Mouse (Mus musculus): ENCODE data around the gene Cenpp. TPM values are rescaled to one million over a fixed set of nuclear protein-coding genes. Genes with fewer than 3 reads are reported as not detected.

The Cenpp gene
- polyA plus RNA-seq, 1 experiment, result 0.29 TPM

- peaks cover 5% of the 10 kb centered on the region for H3K36me3 ChIP-seq (ENCODE audit: control insufficient read depth, insufficient read depth, low read length)
- TF ChIP-seq CTCF (IDR thresholded peaks at IDR 0.05; ENCODE audit: extremely low read depth, insufficient read depth, insufficient read length, insufficient replicate concordance) (no peak), POLR2A (IDR thresholded peaks at IDR 0.05; ENCODE audit: low read depth, low read length) (no peak)
- 96% methylated on average over 2 of the region's 2 CpGs for WGBS
These were observed 185.0 kb downstream of the Cenpp start for GRCm38 (mm10) chr13:49467585-49467984.

GRCm38 (mm10) chr13:49466393-49467075, 186.1 kb downstream of the Cenpp start:
- no peak overlapping the region for H3K4me3 ChIP-seq (ENCODE audit: extremely low read depth, insufficient read depth, insufficient read length)
- no peaks in the 10 kb centered on the region for H3K4me1 ChIP-seq (ENCODE audit: control insufficient read depth, insufficient read depth, insufficient read length)
- no peak overlapping the region for H3K27ac ChIP-seq (ENCODE audit: insufficient read depth, low read length)
- H3K27me3 ChIP-seq (ENCODE audit: control insufficient read depth, insufficient read depth, low read length), result no peaks in the 10 kb centered on the region
- 91% methylated on average over 11 of the region's 11 CpGs for WGBS
- DNase-seq (ENCODE audit: low read depth in 1 of 2, low spot score in 2 of 2), result no peak
- TF ChIP-seq CTCF (IDR thresholded peaks at IDR 0.05; ENCODE audit: extremely low read depth, insufficient read depth, insufficient read length, insufficient replicate concordance) (no peak), POLR2A (IDR thresholded peaks at IDR 0.05; ENCODE audit: low read depth, low read length) (no peak)
- H3K36me3 ChIP-seq (ENCODE audit: control insufficient read depth, insufficient read depth, low read length), result peaks cover 6% of the 10 kb centered on the region

More at GRCm38 (mm10) chr13:49467585-49467984, 185.0 kb downstream of the Cenpp start:
- Histone ChIP-seq H3K27ac (ENCODE audit: insufficient read depth, low read length) (no peak overlapping the region), H3K4me3 (ENCODE audit: extremely low read depth, insufficient read depth, insufficient read length) (no peak overlapping the region), H3K27me3 (ENCODE audit: control insufficient read depth, insufficient read depth, low read length) (no peaks in the 10 kb centered on the region), H3K4me1 (ENCODE audit: control insufficient read depth, insufficient read depth, insufficient read length) (no peaks in the 10 kb centered on the region)
- DNase-seq (ENCODE audit: low read depth in 1 of 2, low spot score in 2 of 2), result no peak

- Histone ChIP-seq H3K27ac (ENCODE audit: insufficient read depth, low read length) (no peak overlapping the region), H3K4me1 (ENCODE audit: control insufficient read depth, insufficient read depth, insufficient read length) (no peaks in the 10 kb centered on the region), H3K36me3 (ENCODE audit: control insufficient read depth, insufficient read depth, low read length) (peaks cover 10% of the 10 kb centered on the region), H3K27me3 (ENCODE audit: control insufficient read depth, insufficient read depth, low read length) (no peaks in the 10 kb centered on the region), H3K4me3 (ENCODE audit: extremely low read depth, insufficient read depth, insufficient read length) (no peak overlapping the region)
- DNase-seq (ENCODE audit: low read depth in 1 of 2, low spot score in 2 of 2), result no peak
- no peak for TF ChIP-seq CTCF (IDR thresholded peaks at IDR 0.05; ENCODE audit: extremely low read depth, insufficient read depth, insufficient read length, insufficient replicate concordance)
- TF ChIP-seq POLR2A (IDR thresholded peaks at IDR 0.05; ENCODE audit: low read depth, low read length), result no peak
- WGBS, result 88% methylated on average over 4 of the region's 4 CpGs
These were observed 186.7 kb downstream of the Cenpp start for GRCm38 (mm10) chr13:49465875-49466274.

- Histone ChIP-seq H3K36me3 (ENCODE audit: control insufficient read depth, insufficient read depth, low read length) (peaks cover 12% of the 10 kb centered on the region), H3K4me3 (ENCODE audit: extremely low read depth, insufficient read depth, insufficient read length) (no peak overlapping the region), H3K4me1 (ENCODE audit: control insufficient read depth, insufficient read depth, insufficient read length) (no peaks in the 10 kb centered on the region), H3K27ac (ENCODE audit: insufficient read depth, low read length) (no peak overlapping the region), H3K27me3 (ENCODE audit: control insufficient read depth, insufficient read depth, low read length) (no peaks in the 10 kb centered on the region)
- WGBS, result 90% methylated on average over 2 of the region's 2 CpGs
- DNase-seq (ENCODE audit: low read depth in 1 of 2, low spot score in 2 of 2), result no peak
- TF ChIP-seq CTCF (IDR thresholded peaks at IDR 0.05; ENCODE audit: extremely low read depth, insufficient read depth, insufficient read length, insufficient replicate concordance) (no peak), POLR2A (IDR thresholded peaks at IDR 0.05; ENCODE audit: low read depth, low read length) (no peak)
These were observed 189.7 kb downstream of the Cenpp start for GRCm38 (mm10) chr13:49462921-49463320.

- WGBS, result 94% methylated on average over 15 of the region's 15 CpGs
- no peak for DNase-seq (ENCODE audit: low read depth in 1 of 2, low spot score in 2 of 2)
- peaks cover 13% of the 10 kb centered on the region for H3K36me3 ChIP-seq (ENCODE audit: control insufficient read depth, insufficient read depth, low read length)
- no peaks in the 10 kb centered on the region for H3K27me3 ChIP-seq (ENCODE audit: control insufficient read depth, insufficient read depth, low read length)
- TF ChIP-seq POLR2A (IDR thresholded peaks at IDR 0.05; ENCODE audit: low read depth, low read length), result no peak
- TF ChIP-seq CTCF (IDR thresholded peaks at IDR 0.05; ENCODE audit: extremely low read depth, insufficient read depth, insufficient read length, insufficient replicate concordance), result no peak
- H3K4me1 ChIP-seq (ENCODE audit: control insufficient read depth, insufficient read depth, insufficient read length), result no peaks in the 10 kb centered on the region
- H3K27ac ChIP-seq (ENCODE audit: insufficient read depth, low read length), result no peak overlapping the region
- H3K4me3 ChIP-seq (ENCODE audit: extremely low read depth, insufficient read depth, insufficient read length), result no peak overlapping the region
These were observed 191.0 kb downstream of the Cenpp start for GRCm38 (mm10) chr13:49461458-49462132.

- Histone ChIP-seq H3K4me3 (ENCODE audit: extremely low read depth, insufficient read depth, insufficient read length) (no peak overlapping the region), H3K4me1 (ENCODE audit: control insufficient read depth, insufficient read depth, insufficient read length) (no peaks in the 10 kb centered on the region), H3K27me3 (ENCODE audit: control insufficient read depth, insufficient read depth, low read length) (no peaks in the 10 kb centered on the region), H3K27ac (ENCODE audit: insufficient read depth, low read length) (no peak overlapping the region), H3K36me3 (ENCODE audit: control insufficient read depth, insufficient read depth, low read length) (peaks cover 13% of the 10 kb centered on the region)
- DNase-seq (ENCODE audit: low read depth in 1 of 2, low spot score in 2 of 2), result no peak
- no peak for TF ChIP-seq CTCF (IDR thresholded peaks at IDR 0.05; ENCODE audit: extremely low read depth, insufficient read depth, insufficient read length, insufficient replicate concordance)
- no peak for TF ChIP-seq POLR2A (IDR thresholded peaks at IDR 0.05; ENCODE audit: low read depth, low read length)
- WGBS, result 90% methylated on average over 5 of the region's 5 CpGs
These were observed 191.7 kb downstream of the Cenpp start for GRCm38 (mm10) chr13:49460692-49461414.

Measured in spleen, adult 2 months (tissue).